Mouse (Mus musculus) lung, postnatal 0 days (tissue): Measurements from ENCODE around the gene Klhl29. TPM values are rescaled to one million over a fixed set of nuclear protein-coding genes. Genes with fewer than 3 reads are reported as not detected.

Experiments used
- ATAC-seq: fragments of 200-750 bp; cut with Nextera tagmentation; 2 replicates; pipeline ENCODE4 v1.8.0; 2017; ENCODE audit warnings: moderate library complexity
- DNase-seq: peaks from one replicate; pipeline ENCODE4 v3.0.0-alpha.2; 2016; ENCODE audit warnings: low spot score
- H3K27ac ChIP-seq: fragments of 300-500 bp; sonication (generic); 2 replicates; pipeline ENCODE4 v1.5.1; 2014; ENCODE audit warnings: antibody characterized with exemption, mild to moderate bottlenecking, low read length, mixed read lengths
- H3K27me3 ChIP-seq: fragments of 300-500 bp; sonication (generic); replicated peaks from 2 replicates; pipeline ENCODE4 v1.6.1; 2014; ENCODE audit warnings: low read length, mixed read lengths; ENCODE audit not compliant: insufficient read depth
- H3K36me3 ChIP-seq: fragments of 300-500 bp; sonication (generic); 2 replicates; pipeline ENCODE4 v1.6.1; 2014; ENCODE audit warnings: low read length, mixed read lengths; ENCODE audit not compliant: insufficient read depth
- H3K4me1 ChIP-seq: fragments of 300-500 bp; sonication (generic); 2 replicates; pipeline ENCODE4 v1.6.1; 2014; ENCODE audit warnings: antibody characterized with exemption, low read depth, low read length, mixed read lengths; ENCODE audit not compliant: insufficient read depth
- H3K4me2 ChIP-seq: fragments of 300-500 bp; sonication (generic); replicated peaks from 2 replicates; pipeline ENCODE4 v1.6.1; 2014; ENCODE audit warnings: low read depth, mild to moderate bottlenecking, low read length, moderate library complexity, mixed read lengths
- H3K4me3 ChIP-seq: fragments of 300-500 bp; sonication (generic); 2 replicates; pipeline ENCODE4 v1.5.1; 2014; ENCODE audit warnings: low read depth, low read length
- H3K9ac ChIP-seq: fragments of 300-500 bp; sonication (generic); replicated peaks from 2 replicates; pipeline ENCODE4 v1.6.1; 2014; ENCODE audit warnings: low read depth, mild to moderate bottlenecking
- H3K9me3 ChIP-seq: fragments of 300-500 bp; sonication (generic); 2 replicates; pipeline ENCODE4 v1.6.1; 2016; ENCODE audit warnings: low read length, mixed read lengths
- CTCF ChIP-seq: IDR thresholded peaks from 2 replicates; pipeline ENCODE4 v1.5.1; 2016; ENCODE audit warnings: antibody characterized with exemption, mild to moderate bottlenecking
- EP300 ChIP-seq: IDR thresholded peaks from 2 replicates; pipeline ENCODE4 v1.6.1; 2016; ENCODE audit warnings: antibody characterized with exemption, mild to moderate bottlenecking, control low read depth
- WGBS: fragments of 180-500 bp; shearing (Covaris S2); extraction: QIAGEN DNeasy Blood & Tissue Kit; methylation state at CpG from one replicate; pipeline ENCODE4 v1.1.7; 2014; 5-methylcytosine and 5-hydroxymethylcytosine counted together
- polyA plus RNA-seq: library from polyadenylated mRNA; unstranded; fragments of >200 nt; fragmentation: Nextera tagmentation; extraction: Ambion mirVana; gene quantifications from 2 replicates; pipeline ENCODE4 v1.2.1, GENCODE M21; 2015

The Klhl29 gene
- polyA plus RNA-seq, 1 experiment from 2014 or later = 0.33 TPM

- Histone ChIP-seq H3K4me3 (no peak overlapping the region), H3K9ac (no peak overlapping the region), H3K4me1 (peaks cover 2% of the 10 kb centered on the region; the same call in 1 of the 2 replicates), H3K4me2 (no peak overlapping the region), H3K27me3 (no peaks in the 10 kb centered on the region), H3K9me3 (no peaks in the 10 kb centered on the region), H3K27ac (no peak overlapping the region), H3K36me3 (no peaks in the 10 kb centered on the region)
- TF ChIP-seq CTCF (no peak), EP300 (no peak)
- DNase-seq (no peak), ATAC-seq (no peak)
- 76% methylated on average over 4 of the region's 4 CpGs for WGBS
Observed at GRCm38 (mm10) chr12:5254246-5254982, 121.1 kb downstream of the Klhl29 start.

- no peaks in the 10 kb centered on the region for H3K9me3 ChIP-seq
- peaks cover 2% of the 10 kb centered on the region; the same call in 1 of the 2 replicates for H3K4me1 ChIP-seq
- H3K9ac ChIP-seq = no peak overlapping the region
- H3K4me2 ChIP-seq = no peak overlapping the region
- ATAC-seq = 0 out of 2 replicates have a peak, but pooled peaks have one; percentile 13
- TF ChIP-seq CTCF (no peak), EP300 (no peak)
- DNase-seq = no peak
- H3K27me3 ChIP-seq = no peaks in the 10 kb centered on the region
- no peak overlapping the region for H3K27ac ChIP-seq
- H3K36me3 ChIP-seq = no peaks in the 10 kb centered on the region
- WGBS = 72% methylated on average over 10 of the region's 10 CpGs
- H3K4me3 ChIP-seq = no peak overlapping the region
Observed at GRCm38 (mm10) chr12:5253289-5254005, 122.0 kb downstream of the Klhl29 start.

- 70% methylated on average over 2 of the region's 2 CpGs for WGBS
- Histone ChIP-seq H3K4me1 (peaks cover 2% of the 10 kb centered on the region; the same call in 1 of the 2 replicates), H3K4me2 (no peak overlapping the region), H3K9ac (no peak overlapping the region), H3K4me3 (no peak overlapping the region), H3K27me3 (no peaks in the 10 kb centered on the region), H3K36me3 (no peaks in the 10 kb centered on the region), H3K9me3 (no peaks in the 10 kb centered on the region), H3K27ac (no peak overlapping the region)
- TF ChIP-seq EP300 (no peak), CTCF (no peak)
- ATAC-seq (no peak), DNase-seq (no peak)
Observed at GRCm38 (mm10) chr12:5252569-5252968, 122.9 kb downstream of the Klhl29 start.

- Histone ChIP-seq H3K9ac (no peak overlapping the region), H3K9me3 (no peaks in the 10 kb centered on the region), H3K4me2 (no peak overlapping the region), H3K27ac (no peak overlapping the region), H3K36me3 (no peaks in the 10 kb centered on the region), H3K27me3 (no peaks in the 10 kb centered on the region), H3K4me1 (no peaks in the 10 kb centered on the region), H3K4me3 (no peak overlapping the region)
- DNase-seq (peak; percentile 54), ATAC-seq (peak; percentile 58)
- WGBS = 38% methylated on average over 7 of the region's 7 CpGs
- peak; percentile 38 for TF ChIP-seq CTCF
- peak; percentile 88 for TF ChIP-seq EP300
Observed at GRCm38 (mm10) chr12:5250042-5250441, 125.4 kb downstream of the Klhl29 start.

- Histone ChIP-seq H3K27ac (no peak overlapping the region), H3K4me2 (no peak overlapping the region), H3K36me3 (no peaks in the 10 kb centered on the region), H3K4me3 (no peak overlapping the region), H3K9me3 (no peaks in the 10 kb centered on the region), H3K9ac (no peak overlapping the region), H3K27me3 (no peaks in the 10 kb centered on the region), H3K4me1 (no peaks in the 10 kb centered on the region)
- no peak for ATAC-seq
- DNase-seq = no peak
- WGBS = 89% methylated on average over 13 of the region's 13 CpGs
- TF ChIP-seq EP300 = no peak
- no peak for TF ChIP-seq CTCF
Observed at GRCm38 (mm10) chr12:5249068-5249467, 126.4 kb downstream of the Klhl29 start.

- Histone ChIP-seq H3K9me3 (no peaks in the 10 kb centered on the region), H3K4me3 (no peak overlapping the region), H3K9ac (no peak overlapping the region), H3K4me2 (no peak overlapping the region), H3K27me3 (no peaks in the 10 kb centered on the region), H3K4me1 (no peaks in the 10 kb centered on the region), H3K27ac (no peak overlapping the region), H3K36me3 (no peaks in the 10 kb centered on the region)
- WGBS = 15% methylated on average over 6 of the region's 6 CpGs
- TF ChIP-seq CTCF = peak; percentile 56
- TF ChIP-seq EP300 = no peak
- ATAC-seq (peak; percentile 30; the same call in 1 of the 2 replicates), DNase-seq (no peak)
Observed at GRCm38 (mm10) chr12:5247505-5247904, 128.0 kb downstream of the Klhl29 start.
